Mouse (Mus musculus) hindbrain, postnatal 0 days (tissue): ENCODE measurements around the gene Leprot. TPM values are rescaled to one million over a fixed set of nuclear protein-coding genes. Genes with fewer than 3 reads are reported as not detected.

Experiments used
- ATAC-seq: fragments of 200-750 bp; cut with Nextera tagmentation; 2 replicates; pipeline ENCODE4 v1.8.0; 2017; ENCODE audit warnings: mild to moderate bottlenecking, moderate TSS enrichment, moderate library complexity
- DNase-seq: peaks from one replicate; pipeline ENCODE4 v3.0.0-alpha.2; 2015; ENCODE audit warnings: low spot score
- H3K27ac ChIP-seq: fragments of 300-500 bp; sonication (generic); 2 replicates; pipeline ENCODE4 v1.5.1; 2014; ENCODE audit warnings: mild to moderate bottlenecking
- H3K27me3 ChIP-seq: fragments of 300-500 bp; sonication (generic); 2 replicates; pipeline ENCODE4 v1.6.1; 2014; ENCODE audit warnings: low read length, mixed read lengths; ENCODE audit not compliant: insufficient read depth
- H3K36me3 ChIP-seq: fragments of 300-500 bp; sonication (generic); 2 replicates; pipeline ENCODE4 v1.6.1; 2014; ENCODE audit warnings: low read length, mixed read lengths; ENCODE audit not compliant: insufficient read depth
- H3K4me1 ChIP-seq: fragments of 300-500 bp; sonication (generic); 2 replicates; pipeline ENCODE4 v1.6.1; 2014; ENCODE audit warnings: antibody characterized with exemption, low read length, mixed read lengths; ENCODE audit not compliant: insufficient read depth
- H3K4me2 ChIP-seq: fragments of 300-500 bp; sonication (generic); 2 replicates; pipeline ENCODE4 v1.6.1; 2014; ENCODE audit warnings: low read depth, mild to moderate bottlenecking, low read length, moderate library complexity, mixed read lengths
- H3K4me3 ChIP-seq: fragments of 300-500 bp; sonication (generic); 2 replicates; pipeline ENCODE4 v1.5.1; 2014; ENCODE audit warnings: low read length
- H3K9ac ChIP-seq: fragments of 300-500 bp; sonication (generic); replicated peaks from 2 replicates; pipeline ENCODE4 v1.6.1; 2014; ENCODE audit warnings: mild to moderate bottlenecking, low read length, moderate library complexity, mixed read lengths
- H3K9me3 ChIP-seq: fragments of 300-500 bp; sonication (generic); 2 replicates; pipeline ENCODE4 v1.6.1; 2016; ENCODE audit warnings: low read length, mixed read lengths
- CTCF ChIP-seq: IDR thresholded peaks from 2 replicates; pipeline ENCODE4 v1.5.1; 2016; ENCODE audit warnings: antibody characterized with exemption, control low read depth, low read depth
- WGBS: fragments of 180-500 bp; shearing (Covaris S2); extraction: QIAGEN DNeasy Blood & Tissue Kit; methylation state at CpG from one replicate; pipeline ENCODE4 v1.1.7; 2014; 5-methylcytosine and 5-hydroxymethylcytosine counted together
- polyA plus RNA-seq: library from polyadenylated mRNA; unstranded; fragments of >200 nt; fragmentation: Nextera tagmentation; extraction: Ambion mirVana; gene quantifications from 2 replicates; pipeline ENCODE4 v1.2.1, GENCODE M21; 2015
- total RNA-seq: library from RNA; depleted of rRNA; stranded (reverse); fragments of >200 nt; gene quantifications from 2 replicates; pipeline ENCODE4 v1.2.3, GENCODE M21; 2014

Gene Leprot
- total and polyA plus RNA-seq, 2 experiments from 2014 or later = 53.1 to 78.7 TPM

DNA sequence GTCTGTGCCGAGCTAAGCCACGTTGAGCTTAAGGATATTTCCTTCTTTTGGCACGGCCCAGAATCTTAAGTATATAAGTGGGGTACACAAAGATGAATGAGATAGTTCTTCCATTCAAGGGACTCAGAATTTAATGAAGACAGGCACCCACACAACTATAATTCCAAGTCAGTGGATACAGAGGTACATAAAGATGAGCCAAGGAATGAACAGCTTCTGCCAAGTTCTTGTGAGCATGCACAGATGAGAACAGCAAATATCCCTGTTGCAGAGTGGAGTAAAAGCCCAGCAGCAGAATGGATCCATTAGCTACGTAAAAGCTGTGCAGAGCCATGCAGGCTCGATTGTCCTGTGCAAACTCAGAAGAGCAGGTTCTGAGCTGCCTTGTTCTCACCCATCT, 22.2 kb upstream of the Leprot start:
- no peaks in the 10 kb centered on the region for H3K27me3 ChIP-seq
- no peak for DNase-seq
- no peaks in the 10 kb centered on the region for H3K4me1 ChIP-seq
- H3K4me3 ChIP-seq = no peak overlapping the region
- no peak overlapping the region for H3K27ac ChIP-seq
- H3K9me3 ChIP-seq = no peaks in the 10 kb centered on the region
- TF ChIP-seq CTCF = no peak
- no peak overlapping the region for H3K4me2 ChIP-seq
- WGBS = 82% methylated on average over 5 of the region's 5 CpGs
- H3K36me3 ChIP-seq = peaks cover 15% of the 10 kb centered on the region; the same call in 1 of the 2 replicates
- no peak overlapping the region for H3K9ac ChIP-seq
- no peak for ATAC-seq

DNA sequence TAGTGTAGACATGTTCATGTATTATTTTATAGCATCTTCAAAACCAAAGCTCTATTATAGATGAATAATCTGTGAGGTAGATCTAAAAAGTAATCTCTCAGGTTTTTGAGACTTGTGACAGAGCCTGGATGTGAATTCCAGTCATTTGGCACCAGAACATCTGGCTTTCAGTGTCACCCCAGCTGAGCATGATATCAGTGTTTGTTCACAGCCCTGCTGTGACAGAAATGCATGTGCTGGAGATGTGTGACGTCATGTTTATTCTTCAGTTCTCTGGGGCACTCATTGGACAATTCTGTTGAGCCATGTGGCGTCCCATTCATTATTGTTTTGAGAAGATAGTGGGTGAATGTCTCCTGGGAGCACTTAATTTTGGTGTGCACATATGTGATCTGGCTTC, 11.9 kb upstream of the Leprot start:
- Histone ChIP-seq H3K4me3 (no peak overlapping the region), H3K27ac (no peak overlapping the region), H3K9ac (no peak overlapping the region), H3K27me3 (no peaks in the 10 kb centered on the region), H3K4me2 (no peak overlapping the region), H3K36me3 (peaks cover 15% of the 10 kb centered on the region; the same call in 1 of the 2 replicates), H3K4me1 (no peaks in the 10 kb centered on the region), H3K9me3 (no peaks in the 10 kb centered on the region)
- WGBS = 65% methylated on average over 2 of the region's 2 CpGs
- DNase-seq (no peak), ATAC-seq (no peak)
- no peak for TF ChIP-seq CTCF

GRCm38 (mm10) chr4:101637472-101637871, 10.0 kb upstream of the Leprot start:
- H3K4me3 ChIP-seq = no peak overlapping the region
- no peaks in the 10 kb centered on the region for H3K27me3 ChIP-seq
- no peak for TF ChIP-seq CTCF
- no peaks in the 10 kb centered on the region for H3K4me1 ChIP-seq
- H3K27ac ChIP-seq = no peak overlapping the region
- WGBS = 95% methylated on average over 1 of the region's 1 CpGs
- DNase-seq (no peak), ATAC-seq (no peak)
- H3K9me3 ChIP-seq = no peaks in the 10 kb centered on the region
- peaks cover 15% of the 10 kb centered on the region; the same call in 1 of the 2 replicates for H3K36me3 ChIP-seq
- H3K4me2 ChIP-seq = no peak overlapping the region
- no peak overlapping the region for H3K9ac ChIP-seq

- 79% methylated on average over 5 of the region's 5 CpGs for WGBS
- H3K27me3 ChIP-seq = no peaks in the 10 kb centered on the region
- no peak overlapping the region for H3K27ac ChIP-seq
- TF ChIP-seq CTCF = no peak
- DNase-seq (no peak), ATAC-seq (no peak)
- no peak overlapping the region for H3K4me2 ChIP-seq
- H3K36me3 ChIP-seq = peaks cover 15% of the 10 kb centered on the region; the same call in 1 of the 2 replicates
- no peaks in the 10 kb centered on the region for H3K4me1 ChIP-seq
- H3K4me3 ChIP-seq = no peak overlapping the region
- no peaks in the 10 kb centered on the region for H3K9me3 ChIP-seq
- no peak overlapping the region for H3K9ac ChIP-seq
These were observed 6.9 kb upstream of the Leprot start for GRCm38 (mm10) chr4:101640631-101641030.

DNA sequence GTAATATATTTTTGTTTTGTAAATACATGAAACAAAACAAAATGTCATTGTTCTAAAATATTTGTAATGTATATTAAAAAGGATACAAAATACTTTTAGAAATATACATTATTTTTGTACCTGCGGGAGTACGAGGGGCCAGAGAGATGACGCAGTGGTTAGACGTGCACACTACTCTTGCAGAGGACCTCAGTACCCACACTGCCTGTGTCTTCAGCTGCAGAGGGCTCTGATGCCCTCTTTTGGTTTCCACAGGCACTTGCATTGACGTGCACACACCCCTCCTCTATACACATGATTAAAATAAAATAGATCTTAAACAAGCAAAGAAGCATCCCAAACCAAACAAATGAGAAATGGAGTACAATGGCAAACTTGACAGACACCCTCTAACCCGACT, 4.8 kb upstream of the Leprot start:
- Histone ChIP-seq H3K27ac (no peak overlapping the region), H3K9me3 (no peaks in the 10 kb centered on the region), H3K4me2 (no peak overlapping the region), H3K36me3 (no peaks in the 10 kb centered on the region), H3K9ac (no peak overlapping the region), H3K27me3 (no peaks in the 10 kb centered on the region), H3K4me3 (no peak overlapping the region), H3K4me1 (no peaks in the 10 kb centered on the region)
- peak; percentile 44 for TF ChIP-seq CTCF
- 86% methylated on average over 6 of the region's 6 CpGs for WGBS
- DNase-seq = no peak
- no peak for ATAC-seq

GRCm38 (mm10) chr4:101643216-101643615, 4.3 kb upstream of the Leprot start:
- DNase-seq = no peak
- Histone ChIP-seq H3K27me3 (no peaks in the 10 kb centered on the region), H3K9ac (no peak overlapping the region), H3K4me2 (no peak overlapping the region), H3K4me3 (no peak overlapping the region), H3K36me3 (no peaks in the 10 kb centered on the region), H3K9me3 (no peaks in the 10 kb centered on the region), H3K4me1 (no peaks in the 10 kb centered on the region), H3K27ac (no peak overlapping the region)
- ATAC-seq = no peak
- no peak for TF ChIP-seq CTCF
- 81% methylated on average over 4 of the region's 4 CpGs for WGBS

DNA sequence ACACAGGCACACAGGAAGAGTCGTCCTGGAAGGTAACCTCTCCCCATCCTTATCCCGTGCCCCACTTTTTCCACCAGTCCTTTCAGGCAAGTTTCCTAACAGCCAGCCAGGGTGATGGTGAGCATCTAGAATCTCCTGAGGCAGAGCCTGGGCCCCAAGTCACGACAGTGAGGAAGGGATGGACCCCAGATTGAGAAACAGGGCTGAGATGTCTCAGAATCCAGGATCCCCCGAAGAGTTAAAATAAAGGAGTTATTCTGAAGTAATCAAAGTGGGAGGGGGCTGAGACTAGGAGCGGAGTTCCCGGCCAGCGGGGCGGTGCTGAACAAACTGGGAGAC, 692 bp upstream of the Leprot start:
- H3K27ac ChIP-seq = peak overlapping the region; percentile 62
- WGBS = 1% methylated on average over 8 of the region's 8 CpGs
- H3K9me3 ChIP-seq = no peaks in the 10 kb centered on the region
- peak overlapping the region; percentile 41; the same call in 1 of the 2 replicates for H3K9ac ChIP-seq
- H3K4me3 ChIP-seq = peak overlapping the region; percentile 98
- no peaks in the 10 kb centered on the region for H3K27me3 ChIP-seq
- TF ChIP-seq CTCF = 0 out of 2 replicates have a peak, but pooled peaks have one; percentile 2
- ATAC-seq = no peak
- DNase-seq = no peak
- H3K36me3 ChIP-seq = no peaks in the 10 kb centered on the region
- H3K4me1 ChIP-seq = peaks cover 4% of the 10 kb centered on the region; the same call in 1 of the 2 replicates
- peak overlapping the region; percentile 63 for H3K4me2 ChIP-seq
